8 mouse cellular contexts compared by ENCODE assay signal in the genomic region with DNA sequence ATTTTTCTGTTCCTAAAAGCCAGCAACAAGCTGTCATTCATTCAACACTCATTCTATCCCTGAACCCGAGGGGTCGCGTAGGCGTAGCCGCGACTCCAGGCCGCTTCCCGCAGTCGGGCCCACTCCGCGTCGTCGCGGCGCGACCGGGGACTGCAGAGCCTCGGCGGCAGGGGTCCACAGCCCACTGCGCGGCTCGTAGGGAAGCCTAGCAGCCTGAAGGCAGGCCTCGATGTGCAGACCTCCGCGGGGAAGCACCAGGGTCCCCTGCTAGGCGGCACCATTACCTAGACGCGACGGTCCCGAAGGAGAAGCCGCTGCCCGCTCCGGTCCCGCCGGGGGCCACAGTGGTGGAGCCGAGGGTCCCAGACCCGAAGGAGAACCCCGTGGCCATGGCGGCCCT. TPM values are rescaled to one million over a fixed set of nuclear protein-coding genes. Genes with fewer than 3 reads are reported as not detected.
DNase-seq lines count a peak whose midpoint lies in the region; ATAC-seq and TF ChIP-seq lines count a peak whose summit lies in the region.

No protein-coding gene starts in this region.

- H3K27me3 ChIP-seq in heart, postnatal 0 days (ENCODE audit: control insufficient read depth, insufficient read depth, low read length): no peaks in the 10 kb centered on the region
- no peaks in the 10 kb centered on the region for H3K27me3 ChIP-seq in limb, embryonic 15.5 days
- H3K27me3 ChIP-seq in stomach, embryonic 14.5 days (ENCODE audit: control insufficient read depth, insufficient read depth, low read length): no peaks in the 10 kb centered on the region

- peak overlapping the region; percentile 81 for H3K4me3 ChIP-seq in heart, postnatal 0 days (ENCODE audit: low read depth, low read length)
- H3K4me3 ChIP-seq in embryonic fibroblast, embryonic 13.5 days (ENCODE audit: insufficient read depth, low read length): peak overlapping the region; percentile 83
- peak overlapping the region; percentile 98 for H3K4me3 ChIP-seq in limb, embryonic 15.5 days
- peak overlapping the region; percentile 88 for H3K4me3 ChIP-seq in stomach, embryonic 14.5 days (ENCODE audit: low read depth, low read length)

- ATAC-seq in heart, postnatal 0 days (ENCODE audit: insufficient read depth, low read depth): peak; percentile 60
- peak; percentile 50; the same call in 1 of the 2 replicates for ATAC-seq in limb, embryonic 15.5 days (ENCODE audit: insufficient number of reproducible peaks, low FRiP score, low TSS enrichment, low read depth)
- ATAC-seq in stomach, embryonic 14.5 days (ENCODE audit: insufficient number of reproducible peaks, insufficient read depth, low FRiP score, low read depth): peak; percentile 59

- intact Hi-C loops in heart, postnatal 14 days (cut with DNase I): loop anchor here (1.0 kb wide), 1 partner anchor 14 kb away; a partner anchor contains a TSS

- H3K4me1 ChIP-seq in heart, postnatal 0 days (ENCODE audit: control insufficient read depth, insufficient read depth): peaks cover 10% of the 10 kb centered on the region
- H3K4me1 ChIP-seq in embryonic fibroblast, embryonic 13.5 days (ENCODE audit: control insufficient read depth, insufficient read depth, low read length): no peaks in the 10 kb centered on the region; the same call in 1 of the 2 replicates
- peaks cover 18% of the 10 kb centered on the region for H3K4me1 ChIP-seq in limb, embryonic 15.5 days
- peaks cover 13% of the 10 kb centered on the region; the same call in 1 of the 2 replicates for H3K4me1 ChIP-seq in stomach, embryonic 14.5 days (ENCODE audit: control insufficient read depth, insufficient read depth, low read length)

- no peak for TF ChIP-seq CTCF in heart, postnatal 0 days (IDR thresholded peaks at IDR 0.05; ENCODE audit: low read depth)
- TF ChIP-seq CTCF in embryonic fibroblast, embryonic 13.5 days (IDR thresholded peaks at IDR 0.05; ENCODE audit: borderline replicate concordance, insufficient read depth, low read length): no peak

- TF ChIP-seq POLR2A in embryonic fibroblast, embryonic 13.5 days (IDR thresholded peaks at IDR 0.05; ENCODE audit: low read depth, low read length): no peak

- no peaks in the 10 kb centered on the region for H3K9me3 ChIP-seq in heart, postnatal 0 days (replicated peaks; ENCODE audit: control insufficient read depth, low read length)
- H3K9me3 ChIP-seq in limb, embryonic 15.5 days: no peaks in the 10 kb centered on the region
- H3K9me3 ChIP-seq in stomach, embryonic 14.5 days (ENCODE audit: control insufficient read depth, low read depth, low read length): no peaks in the 10 kb centered on the region

- DNase-seq in heart, postnatal 0 days (ENCODE audit: low spot score): peak; percentile 9
- DNase-seq in heart, postnatal 14 days: no peak
- peak; percentile 45 for DNase-seq in ES-CJ7 (ENCODE audit: low read depth, low spot score)
- DNase-seq in spleen, adult 18-20 months: no peak
- no peak for DNase-seq in cerebellum, postnatal 25 days

- peak overlapping the region; percentile 67 for H3K4me2 ChIP-seq in heart, postnatal 0 days (ENCODE audit: low read depth, low read length)
- H3K4me2 ChIP-seq in limb, embryonic 15.5 days: peak overlapping the region; percentile 53
- H3K4me2 ChIP-seq in stomach, embryonic 14.5 days (replicated peaks; ENCODE audit: low read depth, low read length): peak overlapping the region; percentile 64

- H3K27ac ChIP-seq in heart, postnatal 0 days (ENCODE audit: low read depth): peak overlapping the region; percentile 83
- H3K27ac ChIP-seq in embryonic fibroblast, embryonic 13.5 days (ENCODE audit: insufficient read depth, low read length): peak overlapping the region; percentile 39
- peak overlapping the region; percentile 88 for H3K27ac ChIP-seq in limb, embryonic 15.5 days
- H3K27ac ChIP-seq in stomach, embryonic 14.5 days (ENCODE audit: low read length): peak overlapping the region; percentile 80; the same call in 1 of the 2 replicates

- no peak for TF ChIP-seq EP300 in heart, postnatal 0 days (IDR thresholded peaks at IDR 0.05; ENCODE audit: low read depth)

- 0% methylated on average over 39 of the region's 39 CpGs for WGBS in heart, postnatal 0 days
- WGBS in limb, embryonic 15.5 days: under 1% methylated on average over 39 of the region's 39 CpGs
- under 1% methylated on average over 34 of the region's 39 CpGs for WGBS in stomach, embryonic 14.5 days

- H3K9ac ChIP-seq in heart, postnatal 0 days (replicated peaks; ENCODE audit: low read depth, low read length): peak overlapping the region; percentile 82
- peak overlapping the region; percentile 96 for H3K9ac ChIP-seq in limb, embryonic 15.5 days
- H3K9ac ChIP-seq in stomach, embryonic 14.5 days (replicated peaks; ENCODE audit: low read depth, low read length): peak overlapping the region; percentile 98

- H3K36me3 ChIP-seq in heart, postnatal 0 days (replicated peaks; ENCODE audit: control insufficient read depth, insufficient read depth, low read length): 0 out of 2 replicates have a peak, but pooled peaks cover 2% of the 10 kb centered on the region
- H3K36me3 ChIP-seq in limb, embryonic 15.5 days: no peaks in the 10 kb centered on the region
- no peaks in the 10 kb centered on the region for H3K36me3 ChIP-seq in stomach, embryonic 14.5 days (ENCODE audit: control insufficient read depth, insufficient read depth, low read length)

RNA-seq across cellular contexts. Expression of a gene that starts 0.4 kb away (rescaled TPM):
- not detected in 2 replicates for total RNA-seq in heart, postnatal 0 days (2014; rRNA removed; ENCODE audit: low replicate concordance)
- polyA plus RNA-seq in heart, postnatal 0 days (2015; fragmentation: Nextera tagmentation; extraction: Ambion mirVana): 0.04 TPM in 2 replicates
- under 1 TPM in 1 of 2 experiments, not detected in 1; 0.10 TPM for total RNA-seq in heart, postnatal 14 days (2021)
- polyA plus RNA-seq in embryonic fibroblast, embryonic 13.5 days (2011; ENCODE audit: insufficient read length, low read depth, missing spikeins): not detected in 2 replicates
- polyA plus RNA-seq in limb, embryonic 15.5 days (2015; fragmentation: Nextera tagmentation; extraction: Ambion mirVana): not detected in 2 replicates
- 0.13 TPM in 1 of 2 replicates, not detected in the other for polyA plus RNA-seq in stomach, embryonic 14.5 days (2014; fragmentation: Nextera tagmentation; extraction: Ambion mirVana)

RNA-seq across cellular contexts. Expression of a gene that starts 0.4 kb away (rescaled TPM):
- 43.7 and 51.6 TPM in 2 replicates for total RNA-seq in heart, postnatal 0 days (2014; rRNA removed; ENCODE audit: low replicate concordance)
- polyA plus RNA-seq in heart, postnatal 0 days (2015; fragmentation: Nextera tagmentation; extraction: Ambion mirVana): 17.5 and 19.8 TPM in 2 replicates
- 10 to 100 TPM; 34.6 to 34.9 TPM for total RNA-seq in heart, postnatal 14 days (2021)
- 56.7 and 80.4 TPM in 2 replicates for polyA plus RNA-seq in embryonic fibroblast, embryonic 13.5 days (2011; ENCODE audit: insufficient read length, low read depth, missing spikeins)
- 43.3 and 45.8 TPM in 2 replicates for polyA plus RNA-seq in limb, embryonic 15.5 days (2015; fragmentation: Nextera tagmentation; extraction: Ambion mirVana)
- polyA plus RNA-seq in stomach, embryonic 14.5 days (2014; fragmentation: Nextera tagmentation; extraction: Ambion mirVana): 62.7 and 66.2 TPM in 2 replicates

RNA-seq across cellular contexts. Expression of a gene that starts 14.1 kb away (rescaled TPM):
- 18.7 and 29.0 TPM in 2 replicates for total RNA-seq in heart, postnatal 0 days (2014; rRNA removed; ENCODE audit: low replicate concordance)
- polyA plus RNA-seq in heart, postnatal 0 days (2015; fragmentation: Nextera tagmentation; extraction: Ambion mirVana): 20.8 and 21.8 TPM in 2 replicates
- total RNA-seq in heart, postnatal 14 days (2021): 10 to 100 TPM; 30.1 to 33.3 TPM
- polyA plus RNA-seq in embryonic fibroblast, embryonic 13.5 days (2011; ENCODE audit: insufficient read length, low read depth, missing spikeins): 88.1 and 93.8 TPM in 2 replicates
- polyA plus RNA-seq in limb, embryonic 15.5 days (2015; fragmentation: Nextera tagmentation; extraction: Ambion mirVana): 42.1 and 43.0 TPM in 2 replicates
- polyA plus RNA-seq in stomach, embryonic 14.5 days (2014; fragmentation: Nextera tagmentation; extraction: Ambion mirVana): 35.6 and 36.0 TPM in 2 replicates

RNA-seq across cellular contexts. Expression of a gene that starts 53.9 kb away (rescaled TPM):
- total RNA-seq in heart, postnatal 0 days (2014; rRNA removed; ENCODE audit: low replicate concordance): 2.8 and 115 TPM in 2 replicates
- polyA plus RNA-seq in heart, postnatal 0 days (2015; fragmentation: Nextera tagmentation; extraction: Ambion mirVana): 4.9 and 5.2 TPM in 2 replicates
- 1 to 10 TPM; 4.2 to 5.6 TPM for total RNA-seq in heart, postnatal 14 days (2021)
- polyA plus RNA-seq in embryonic fibroblast, embryonic 13.5 days (2011; ENCODE audit: insufficient read length, low read depth, missing spikeins): 0.09 and 0.12 TPM in 2 replicates
- polyA plus RNA-seq in limb, embryonic 15.5 days (2015; fragmentation: Nextera tagmentation; extraction: Ambion mirVana): 1.0 and 1.9 TPM in 2 replicates
- 5.9 and 6.5 TPM in 2 replicates for polyA plus RNA-seq in stomach, embryonic 14.5 days (2014; fragmentation: Nextera tagmentation; extraction: Ambion mirVana)

Comparison
In these comparisons a context has a peak if more than half of its experiments do, and no peak if none do; other contexts are left out.
1. DNase-seq: peak in heart, postnatal 0 days (single experiment) and ES-CJ7 (single experiment); none in heart, postnatal 14 days (0 of 2), spleen, adult 18-20 months (0 of 2) and cerebellum, postnatal 25 days (0 of 2).
2. Peak in every context shown above with its lines, with median percentiles within 50 percentile points of each other: ATAC-seq, H3K27ac ChIP-seq, H3K4me2 ChIP-seq, H3K4me3 ChIP-seq and H3K9ac ChIP-seq.